Mouse (Mus musculus) MEL (cell line): Measurements from ENCODE around the gene Nxnl1. TPM values are rescaled to one million over a fixed set of nuclear protein-coding genes. Genes with fewer than 3 reads are reported as not detected.

Source experiments
- DNase-seq: peaks from one replicate; pipeline ENCODE4 v3.0.0; 2011; ENCODE audit warnings: low read depth, low spot score
- H3K27ac ChIP-seq: 2 replicates; pipeline ENCODE4 v1.5.1; 2012; ENCODE audit warnings: low read depth, mild to moderate bottlenecking, control low read depth, low read length, moderate library complexity; ENCODE audit not compliant: control insufficient read depth
- H3K27me3 ChIP-seq, 2 experiments: fragments of 150-350 bp in 1 of 2; sonication (generic) in 1 of 2; 2 replicates each; pipeline ENCODE4 v1.6.1; 2012; ENCODE audit warnings: low read length in 2 of 2, mild to moderate bottlenecking in 2 of 2, improper control_type of control experiment in 1 of 2, moderate library complexity in 1 of 2; ENCODE audit not compliant: insufficient read depth in 2 of 2, control insufficient read depth in 1 of 2
- H3K36me3 ChIP-seq, 2 experiments: 2 replicates each; pipeline ENCODE4 v1.6.1; 2012 to 2014; ENCODE audit warnings: low read length in 2 of 2, improper control_type of control experiment in 1 of 2, inconsistent platforms in 1 of 2, mild to moderate bottlenecking in 1 of 2; ENCODE audit not compliant: insufficient read depth in 2 of 2, control insufficient read depth in 1 of 2
- H3K4me1 ChIP-seq, 2 experiments: fragments of 150-350 bp in 1 of 2; sonication (generic) in 1 of 2; 2 replicates each; pipeline ENCODE4 v1.6.1; 2012; ENCODE audit warnings: low read length in 2 of 2, improper control_type of control experiment in 1 of 2, mild to moderate bottlenecking in 1 of 2; ENCODE audit not compliant: insufficient read depth in 2 of 2, control insufficient read depth in 1 of 2
- H3K4me3 ChIP-seq, 2 experiments: fragments of 150-350 bp in 1 of 2; sonication (generic) in 1 of 2; 2 replicates each; pipeline ENCODE4 v1.5.1; 2012; ENCODE audit warnings: low read depth in 2 of 2, low read length in 2 of 2, mild to moderate bottlenecking in 2 of 2, moderate library complexity in 2 of 2, control low read depth in 1 of 2, improper control_type of control experiment in 1 of 2; ENCODE audit not compliant: control insufficient read depth in 1 of 2, insufficient read depth in 1 of 2
- H3K79me2 ChIP-seq: 2 replicates; pipeline ENCODE4 v1.6.1; 2012; ENCODE audit warnings: mild to moderate bottlenecking, low read length, moderate library complexity; ENCODE audit not compliant: control insufficient read depth, poor library complexity, insufficient read depth
- H3K9ac ChIP-seq: 2 replicates; pipeline ENCODE4 v1.6.1; 2012; ENCODE audit warnings: low read depth, mild to moderate bottlenecking, control low read depth, low read length, moderate library complexity; ENCODE audit not compliant: control insufficient read depth, poor library complexity, severe bottlenecking
- H3K9me3 ChIP-seq: fragments of 150-350 bp; sonication (generic); replicated peaks from 2 replicates; pipeline ENCODE4 v1.6.1; 2012; ENCODE audit warnings: mild to moderate bottlenecking, low read length, improper control_type of control experiment, moderate library complexity; ENCODE audit not compliant: insufficient read depth
- CHD1 ChIP-seq: IDR thresholded peaks from 2 replicates; pipeline ENCODE4 v1.6.1; 2012; ENCODE audit warnings: low read depth, mild to moderate bottlenecking, inconsistent platforms, low read length, improper control_type of control experiment
- CHD2 ChIP-seq: IDR thresholded peaks from 2 replicates; pipeline ENCODE4 v1.6.1; 2011; ENCODE audit warnings: low read length, improper control_type of control experiment
- GATA1 ChIP-seq: IDR thresholded peaks from 2 replicates; pipeline ENCODE4 v1.6.1; 2011; ENCODE audit warnings: low read depth, low read length, improper control_type of control experiment
- MAZ ChIP-seq: IDR thresholded peaks from 2 replicates; pipeline ENCODE4 v1.6.1; 2012; ENCODE audit warnings: low read depth, mild to moderate bottlenecking, inconsistent platforms, low read length, improper control_type of control experiment
- MYB ChIP-seq: IDR thresholded peaks from 2 replicates; pipeline ENCODE4 v1.6.1; 2011; ENCODE audit warnings: mild to moderate bottlenecking, low read depth, low read length, improper control_type of control experiment
- POLR2A ChIP-seq, 2 experiments: IDR thresholded peaks; 2 replicates each; pipeline ENCODE4 v1.6.1; 2011 to 2012; ENCODE audit warnings: low read length in 2 of 2, mild to moderate bottlenecking in 2 of 2, control low read depth in 1 of 2, improper control_type of control experiment in 1 of 2, low read depth in 1 of 2, moderate library complexity in 1 of 2; ENCODE audit not compliant: control insufficient read depth in 1 of 2, insufficient read depth in 1 of 2, poor library complexity in 1 of 2
- USF2 ChIP-seq, 2 experiments: IDR thresholded peaks; 2 replicates each; pipeline ENCODE4 v1.6.1; 2011 to 2012; ENCODE audit warnings: improper control_type of control experiment in 2 of 2, low read length in 2 of 2, borderline replicate concordance in 1 of 2, inconsistent platforms in 1 of 2, low read depth in 1 of 2, mild to moderate bottlenecking in 1 of 2; ENCODE audit not compliant: insufficient read depth in 1 of 2
- ZC3H11A ChIP-seq: IDR thresholded peaks from 2 replicates; pipeline ENCODE4 v1.6.1; 2012; ENCODE audit warnings: low read depth, mild to moderate bottlenecking, inconsistent platforms, low read length, improper control_type of control experiment
- ZNF384 ChIP-seq: IDR thresholded peaks from 2 replicates; pipeline ENCODE4 v1.6.1; 2012; ENCODE audit warnings: low read depth, mild to moderate bottlenecking, inconsistent platforms, low read length, improper control_type of control experiment
- polyA plus RNA-seq, 2 experiments: library from polyadenylated mRNA; stranded (reverse) in 1 of 2; unstranded in 1 of 2; fragments of >175 nt in 1 of 2; fragments of >200 nt in 1 of 2; gene quantifications; 2 replicates each; pipeline versions ENCODE4 v1.2.1 to v1.2.4; 2012; ENCODE audit warnings: low replicate concordance in 2 of 2, low read depth in 1 of 2; ENCODE audit not compliant: insufficient read length in 2 of 2, insufficient read depth in 1 of 2, missing spikeins in 1 of 2
- total RNA-seq: library from RNA; depleted of rRNA; stranded (reverse); fragments of 300-350 nt; gene quantifications from 2 replicates; pipeline ENCODE4 v1.2.3, GENCODE M21; 2012; rRNA removed

The Nxnl1 gene
- total RNA-seq (0.04 TPM in 1 of 2 replicates, not detected in the other), polyA plus RNA-seq (1 to 10 TPM in 1 of 2 experiments, not detected in 1; 1.2 TPM)

DNA sequence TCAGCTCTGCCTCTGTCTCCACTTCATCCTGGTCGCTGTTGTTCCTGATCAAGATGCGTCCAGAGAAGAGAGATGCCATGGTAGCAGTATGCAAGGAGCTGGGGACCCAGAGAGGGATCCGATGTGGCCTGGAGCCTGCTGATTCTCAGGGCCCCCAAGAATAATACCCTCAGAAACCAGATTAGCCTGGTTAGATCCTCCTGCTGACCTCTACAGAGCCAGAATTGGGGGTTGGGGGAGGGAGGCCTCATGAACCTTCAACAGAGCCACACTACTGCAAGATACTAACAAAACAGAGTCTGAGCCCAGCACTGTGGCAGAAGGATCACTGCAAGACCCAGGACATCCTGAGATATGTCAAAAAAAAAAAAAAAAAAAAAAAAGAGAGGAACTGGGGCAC lies at the start of gene Nxnl1:
Gene Nxnl1, minus strand, starts transcription at position 101 of the 400 bp plus-strand sequence.
- Histone ChIP-seq H3K79me2 (no peaks in the 10 kb centered on the region), H3K4me1 (no peaks in the 10 kb centered on the region; a peak in 1 of 4 replicates), H3K9me3 (no peaks in the 10 kb centered on the region), H3K4me3 (no peak within 1 kb of the TSS), H3K9ac (no peak within 1 kb of the TSS), H3K27me3 (no peaks in the 10 kb centered on the region), H3K36me3 (no peaks in the 10 kb centered on the region), H3K27ac (no peak within 1 kb of the TSS)
- no peak for TF ChIP-seq USF2 (IDR thresholded peaks at IDR 0.05; ENCODE audit: borderline replicate concordance in 1 of 2, insufficient read depth in 1 of 2, low read depth in 1 of 2, low read length in 2 of 2)
- TF ChIP-seq MYB = no peak
- TF ChIP-seq ZNF384 = 0 out of 2 replicates have a peak, but pooled peaks have one; percentile 79
- TF ChIP-seq CHD2 = no peak
- TF ChIP-seq POLR2A (IDR thresholded peaks at IDR 0.05; ENCODE audit: control insufficient read depth in 1 of 2, insufficient read depth in 1 of 2, low read depth in 1 of 2, low read length in 2 of 2, poor library complexity in 1 of 2) = no peak
- no peak for DNase-seq

DNA sequence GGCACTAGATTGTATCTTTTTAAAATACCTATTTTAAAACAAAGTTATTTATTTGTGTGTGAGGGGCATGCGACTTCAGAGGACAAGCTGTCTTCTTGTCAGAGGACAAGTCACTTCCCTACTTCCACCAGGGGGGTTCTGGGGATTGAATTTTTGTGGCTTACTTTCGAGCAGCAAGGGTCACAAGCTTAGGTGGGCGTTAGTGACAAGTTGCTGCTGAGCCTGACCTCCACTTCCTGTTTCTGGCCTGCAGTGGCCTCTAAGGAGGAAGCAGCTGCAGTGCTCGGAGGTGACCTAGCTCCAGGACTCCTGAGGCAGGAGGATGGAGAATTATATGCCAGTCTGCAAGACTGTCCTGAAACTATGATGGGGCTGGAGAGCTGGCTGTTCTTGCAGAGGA lies 47.0 kb upstream of the Nxnl1 start:
- H3K9ac ChIP-seq = no peak overlapping the region
- DNase-seq = peak; percentile 32
- H3K79me2 ChIP-seq = peaks cover 19% of the 10 kb centered on the region
- H3K36me3 ChIP-seq = peaks cover 4 to 5% of the 10 kb centered on the region in 2 experiments
- no peaks in the 10 kb centered on the region for H3K9me3 ChIP-seq
- H3K27ac ChIP-seq = no peak overlapping the region
- H3K4me1 ChIP-seq = peaks cover 6 to 11% of the 10 kb centered on the region in 2 experiments; a peak in 2 of 4 replicates
- no peak overlapping the region for H3K4me3 ChIP-seq
- no peaks in the 10 kb centered on the region for H3K27me3 ChIP-seq
- TF ChIP-seq GATA1 = no peak
- TF ChIP-seq ZC3H11A = no peak

DNA sequence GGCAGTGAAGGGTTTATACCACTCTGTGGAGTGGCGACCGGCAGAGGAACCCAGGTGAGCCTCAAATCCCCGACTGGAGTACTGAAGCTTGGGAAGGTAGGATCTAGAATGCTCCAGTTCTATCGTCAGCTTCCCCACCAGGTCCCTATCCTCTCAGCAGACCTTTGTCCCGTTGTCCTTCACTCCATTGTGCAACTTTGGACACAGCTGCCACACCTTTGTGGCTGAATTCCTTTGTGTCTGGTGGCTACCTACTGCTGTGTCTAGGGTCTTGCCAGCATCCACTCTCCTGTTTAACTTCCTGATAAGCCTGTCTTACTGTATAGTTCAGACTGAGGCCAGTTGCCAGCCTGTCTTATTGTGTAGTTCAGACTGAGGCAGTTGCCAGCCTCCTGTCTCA lies 45.7 kb upstream of the Nxnl1 start:
- Histone ChIP-seq H3K4me3 (peak overlapping the region; percentile 81 to 93), H3K27ac (no peak overlapping the region), H3K9ac (peak overlapping the region; percentile 86), H3K36me3 (peaks cover 0 to 5% of the 10 kb centered on the region in 2 experiments; a peak in 3 of 4 replicates), H3K27me3 (no peaks in the 10 kb centered on the region), H3K9me3 (no peaks in the 10 kb centered on the region), H3K79me2 (peaks cover 19% of the 10 kb centered on the region), H3K4me1 (peaks cover 6 to 11% of the 10 kb centered on the region in 2 experiments; a peak in 2 of 4 replicates)
- TF ChIP-seq CHD1 = no peak
- no peak for TF ChIP-seq MAZ
- peak; percentile 22 for DNase-seq
